Mouse (Mus musculus): Measurements from ENCODE around the gene Il20rb. TPM values are rescaled to one million over a fixed set of nuclear protein-coding genes. Genes with fewer than 3 reads are reported as not detected.

Gene Il20rb
- polyA plus RNA-seq, 1 experiment from 2014 or later = 0.37 TPM

DNA sequence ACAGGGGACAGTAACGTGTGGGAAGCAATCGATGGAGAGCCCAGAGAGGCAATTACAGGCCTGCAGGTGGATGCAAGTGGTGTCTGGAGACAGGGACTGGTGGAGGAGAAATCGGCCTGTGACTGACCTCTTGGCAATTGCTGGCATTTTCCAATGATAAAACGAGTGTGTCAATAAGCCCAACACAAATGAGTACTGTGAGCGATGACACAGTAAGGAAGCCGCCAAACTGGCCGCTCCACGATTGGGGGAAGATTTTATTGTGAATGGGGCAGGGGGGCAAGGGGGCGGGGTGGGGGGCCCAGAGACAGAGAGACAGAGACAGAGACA, 32.0 kb downstream of the Il20rb start:
- Histone ChIP-seq H3K36me3 (no peaks in the 10 kb centered on the region), H3K27ac (no peak overlapping the region), H3K9ac (peak overlapping the region; percentile 51), H3K4me2 (peak overlapping the region; percentile 76), H3K27me3 (no peaks in the 10 kb centered on the region), H3K4me1 (replicated peaks) (peaks cover 7% of the 10 kb centered on the region), H3K4me3 (replicated peaks) (peak overlapping the region; percentile 53), H3K9me3 (replicated peaks) (no peaks in the 10 kb centered on the region)
- peak; percentile 18; the same call in 1 of the 2 replicates for ATAC-seq (ENCODE audit: low read depth)
- DNase-seq = no peak
- 9% methylated on average over 9 of the region's 9 CpGs for WGBS (ENCODE audit: insufficient replicate concordance)

DNA sequence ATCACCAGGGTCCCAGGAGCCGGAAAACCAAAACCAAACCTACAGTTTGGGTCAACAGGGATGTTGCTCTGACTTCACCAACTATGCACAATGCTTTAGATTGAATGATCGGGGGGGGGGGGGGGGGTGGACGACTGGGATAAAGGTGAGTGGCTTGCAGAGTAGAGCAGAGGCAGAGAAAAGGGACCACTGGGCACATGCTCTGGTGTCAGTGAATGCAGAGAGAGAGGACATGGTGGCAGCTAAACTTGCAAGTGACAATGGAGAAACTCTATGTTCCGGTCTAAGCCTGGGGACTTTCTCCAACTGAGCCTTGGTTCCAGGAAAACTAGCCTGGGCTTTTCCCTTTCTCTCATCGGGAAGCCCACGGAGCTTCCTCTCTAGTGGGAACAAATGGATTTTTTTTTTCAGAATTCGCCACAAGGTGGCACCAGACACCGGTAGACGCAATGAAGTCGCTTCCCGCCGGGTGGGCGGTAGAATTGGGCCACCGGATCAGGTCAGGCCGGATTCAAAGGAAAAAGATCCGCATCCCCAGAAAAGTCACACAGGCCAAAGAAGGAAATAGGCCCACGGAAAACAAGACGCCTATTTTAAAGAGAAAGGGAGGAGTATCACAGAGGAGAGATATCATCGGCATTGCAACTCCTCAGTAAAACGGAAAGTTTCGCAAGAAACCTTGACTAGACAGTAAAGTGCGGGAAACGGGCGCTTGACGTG, 32.5 kb downstream of the Il20rb start:
- no peaks in the 10 kb centered on the region for H3K27me3 ChIP-seq
- ATAC-seq (ENCODE audit: low read depth) (0 out of 2 replicates have a peak, but pooled peaks have one; percentile 30), DNase-seq (peak; percentile 38)
- no peaks in the 10 kb centered on the region for H3K9me3 ChIP-seq (replicated peaks)
- H3K4me1 ChIP-seq (replicated peaks) = peaks cover 7% of the 10 kb centered on the region
- H3K4me3 ChIP-seq (replicated peaks) = peak overlapping the region; percentile 53
- peak overlapping the region; percentile 51 for H3K9ac ChIP-seq
- H3K36me3 ChIP-seq = no peaks in the 10 kb centered on the region
- H3K27ac ChIP-seq = no peak overlapping the region
- WGBS (ENCODE audit: insufficient replicate concordance) = 5% methylated on average over 24 of the region's 25 CpGs
- peak overlapping the region; percentile 76 for H3K4me2 ChIP-seq

DNA sequence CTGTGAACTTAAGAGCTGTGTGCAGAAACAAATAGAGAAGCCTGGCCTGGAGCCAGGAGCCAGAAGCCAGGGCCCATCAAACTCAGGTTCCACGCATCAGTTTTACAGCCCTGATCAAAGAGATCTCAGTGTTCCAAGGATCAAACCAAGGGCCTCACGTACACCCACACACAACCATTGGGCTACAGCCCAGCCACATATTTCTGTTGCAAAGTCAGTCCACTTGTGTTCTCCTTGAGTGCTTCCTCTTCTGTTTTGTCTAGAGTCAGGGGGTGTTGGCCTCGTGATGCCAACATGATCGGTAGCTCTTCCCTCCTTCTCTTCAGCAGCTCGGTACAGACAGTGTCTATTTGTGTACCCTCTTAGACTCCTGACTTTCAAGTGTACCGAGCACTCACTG, 34.2 kb downstream of the Il20rb start:
- WGBS (ENCODE audit: insufficient replicate concordance) = 49% methylated on average over 6 of the region's 6 CpGs
- H3K9ac ChIP-seq = no peak overlapping the region
- H3K4me2 ChIP-seq = no peak overlapping the region
- no peak for DNase-seq
- peaks cover 2% of the 10 kb centered on the region; the same call in 1 of the 2 replicates for H3K27me3 ChIP-seq
- H3K36me3 ChIP-seq = no peaks in the 10 kb centered on the region
- no peak overlapping the region for H3K4me3 ChIP-seq (replicated peaks)
- no peak overlapping the region for H3K27ac ChIP-seq
- H3K4me1 ChIP-seq (replicated peaks) = peaks cover 7% of the 10 kb centered on the region
- no peak for ATAC-seq (ENCODE audit: low read depth)
- H3K9me3 ChIP-seq (replicated peaks) = no peaks in the 10 kb centered on the region

DNA sequence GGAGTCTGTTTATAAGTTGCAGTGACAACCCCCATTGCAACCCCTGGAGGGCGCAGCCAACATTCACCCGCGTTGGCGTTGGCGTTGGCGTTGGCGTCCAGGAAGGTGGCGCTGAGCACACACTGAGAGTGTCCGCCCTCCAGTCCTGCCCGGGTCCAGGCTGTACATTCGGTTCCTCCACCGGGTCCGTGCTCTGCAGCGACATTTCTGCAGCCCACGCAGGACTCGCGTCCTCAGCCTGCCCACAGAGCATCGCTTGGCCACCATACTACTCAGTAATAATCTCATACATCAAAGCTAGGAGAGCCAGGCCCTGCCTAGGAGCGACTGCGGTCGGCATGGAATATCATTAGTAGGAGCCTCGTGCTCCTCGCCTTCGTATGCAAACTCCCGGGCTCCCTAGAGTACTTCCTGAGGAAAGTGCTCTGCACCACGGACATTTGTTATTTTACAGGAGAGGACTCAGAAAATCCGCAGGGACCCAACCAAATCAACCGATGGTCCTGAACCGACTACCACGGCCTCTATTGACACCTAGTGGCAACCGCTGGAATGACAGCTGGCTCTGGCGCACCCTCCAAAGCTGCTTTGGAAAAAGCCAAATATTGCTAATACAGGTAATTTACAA, 40.4 kb downstream of the Il20rb start:
- Histone ChIP-seq H3K4me1 (replicated peaks) (no peaks in the 10 kb centered on the region), H3K9me3 (replicated peaks) (no peaks in the 10 kb centered on the region), H3K36me3 (no peaks in the 10 kb centered on the region), H3K9ac (peak overlapping the region; percentile 48; the same call in 1 of the 2 replicates), H3K4me2 (peak overlapping the region; percentile 79), H3K27ac (no peak overlapping the region), H3K4me3 (replicated peaks) (peak overlapping the region; percentile 56), H3K27me3 (peaks cover 2% of the 10 kb centered on the region; the same call in 1 of the 2 replicates)
- WGBS (ENCODE audit: insufficient replicate concordance) = under 1% methylated on average over 32 of the region's 32 CpGs
- DNase-seq (peak; percentile 40), ATAC-seq (ENCODE audit: low read depth) (peak; percentile 80)

DNA sequence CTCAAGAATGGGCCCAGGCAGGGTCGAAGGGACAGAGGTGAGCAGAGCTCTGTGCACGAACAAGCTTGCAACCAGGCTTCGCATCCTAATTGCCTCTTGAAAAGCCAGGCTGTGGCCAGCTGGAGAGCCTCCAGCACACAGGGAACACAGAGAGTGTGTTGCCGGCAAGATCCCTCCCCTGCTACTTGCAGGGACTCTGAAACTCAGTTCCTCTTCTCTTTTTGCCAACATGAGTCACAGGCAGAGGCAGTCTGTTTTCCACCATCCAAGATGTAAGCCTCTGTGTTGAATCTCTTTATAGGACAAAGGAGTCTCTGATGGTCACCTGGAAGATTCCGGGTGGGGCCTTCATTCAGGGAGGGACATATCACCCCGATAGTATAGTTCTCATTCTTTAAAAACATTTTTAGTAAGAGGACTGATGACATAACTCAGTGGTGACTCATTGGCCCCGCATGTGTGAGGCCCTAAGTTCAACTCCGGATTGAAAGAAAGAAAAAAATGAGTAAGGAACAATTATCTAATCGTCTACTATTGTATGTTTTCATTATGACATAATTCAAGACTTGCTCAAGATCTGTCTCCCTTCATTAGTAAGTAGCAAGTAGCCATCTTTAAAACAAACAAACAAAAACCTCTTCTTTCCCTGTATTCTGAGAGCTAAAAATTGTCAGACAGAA, 46.3 kb downstream of the Il20rb start:
- Histone ChIP-seq H3K4me2 (no peak overlapping the region), H3K27ac (no peak overlapping the region), H3K9ac (no peak overlapping the region), H3K27me3 (no peaks in the 10 kb centered on the region), H3K9me3 (replicated peaks) (no peaks in the 10 kb centered on the region), H3K36me3 (no peaks in the 10 kb centered on the region), H3K4me1 (replicated peaks) (no peaks in the 10 kb centered on the region), H3K4me3 (replicated peaks) (no peak overlapping the region)
- no peak for DNase-seq
- ATAC-seq (ENCODE audit: low read depth) = no peak
- WGBS (ENCODE audit: insufficient replicate concordance) = 53% methylated on average over 9 of the region's 9 CpGs

DNA sequence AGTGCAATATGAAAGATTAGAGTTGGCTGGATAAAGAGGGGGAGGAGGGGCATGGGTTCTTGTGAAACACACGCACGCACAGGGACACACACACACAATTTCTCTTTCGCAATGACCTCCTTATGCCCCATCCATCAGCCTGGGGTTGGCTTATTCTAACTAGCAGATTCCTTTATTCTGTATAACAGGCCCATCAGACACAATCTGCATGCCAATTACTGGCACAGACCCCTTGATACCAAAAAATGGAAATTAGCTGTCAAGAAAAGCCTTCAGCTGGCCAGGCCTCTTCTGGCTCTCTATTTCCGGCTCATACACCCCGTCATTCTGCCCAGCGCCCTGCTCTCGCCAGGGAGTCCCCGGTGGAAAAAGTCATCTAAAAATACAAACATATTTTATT, 47.1 kb downstream of the Il20rb start:
- H3K9ac ChIP-seq = no peak overlapping the region
- 78% methylated on average over 8 of the region's 8 CpGs for WGBS (ENCODE audit: insufficient replicate concordance)
- no peaks in the 10 kb centered on the region for H3K9me3 ChIP-seq (replicated peaks)
- no peaks in the 10 kb centered on the region for H3K36me3 ChIP-seq
- DNase-seq (no peak), ATAC-seq (ENCODE audit: low read depth) (no peak)
- H3K27me3 ChIP-seq = no peaks in the 10 kb centered on the region
- H3K4me3 ChIP-seq (replicated peaks) = no peak overlapping the region
- H3K4me2 ChIP-seq = no peak overlapping the region
- H3K4me1 ChIP-seq (replicated peaks) = no peaks in the 10 kb centered on the region
- no peak overlapping the region for H3K27ac ChIP-seq

DNA sequence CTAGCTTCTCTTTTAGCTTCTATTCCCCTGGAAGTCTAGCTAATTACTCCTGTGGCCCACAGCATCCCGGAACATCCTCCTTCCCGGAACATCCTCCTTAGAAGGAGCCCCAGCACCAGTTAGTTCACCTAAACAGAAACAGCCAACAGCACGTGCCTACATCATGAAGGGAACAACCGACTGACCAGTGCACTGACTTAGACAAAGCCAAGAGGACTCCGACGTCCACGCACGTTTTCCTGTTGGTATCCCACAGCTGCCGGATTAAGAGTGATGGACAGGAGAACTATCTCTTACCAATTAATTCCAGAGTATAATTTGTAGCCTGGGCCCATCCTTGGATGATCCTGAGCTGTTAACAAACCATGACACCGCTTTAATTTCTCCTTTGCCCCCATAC, 47.6 kb downstream of the Il20rb start:
- Histone ChIP-seq H3K4me1 (replicated peaks) (no peaks in the 10 kb centered on the region), H3K36me3 (no peaks in the 10 kb centered on the region), H3K9me3 (replicated peaks) (no peaks in the 10 kb centered on the region), H3K4me3 (replicated peaks) (no peak overlapping the region), H3K27me3 (no peaks in the 10 kb centered on the region), H3K4me2 (no peak overlapping the region), H3K27ac (no peak overlapping the region), H3K9ac (no peak overlapping the region)
- ATAC-seq (ENCODE audit: low read depth) (no peak), DNase-seq (no peak)
- 77% methylated on average over 10 of the region's 10 CpGs for WGBS (ENCODE audit: insufficient replicate concordance)

DNA sequence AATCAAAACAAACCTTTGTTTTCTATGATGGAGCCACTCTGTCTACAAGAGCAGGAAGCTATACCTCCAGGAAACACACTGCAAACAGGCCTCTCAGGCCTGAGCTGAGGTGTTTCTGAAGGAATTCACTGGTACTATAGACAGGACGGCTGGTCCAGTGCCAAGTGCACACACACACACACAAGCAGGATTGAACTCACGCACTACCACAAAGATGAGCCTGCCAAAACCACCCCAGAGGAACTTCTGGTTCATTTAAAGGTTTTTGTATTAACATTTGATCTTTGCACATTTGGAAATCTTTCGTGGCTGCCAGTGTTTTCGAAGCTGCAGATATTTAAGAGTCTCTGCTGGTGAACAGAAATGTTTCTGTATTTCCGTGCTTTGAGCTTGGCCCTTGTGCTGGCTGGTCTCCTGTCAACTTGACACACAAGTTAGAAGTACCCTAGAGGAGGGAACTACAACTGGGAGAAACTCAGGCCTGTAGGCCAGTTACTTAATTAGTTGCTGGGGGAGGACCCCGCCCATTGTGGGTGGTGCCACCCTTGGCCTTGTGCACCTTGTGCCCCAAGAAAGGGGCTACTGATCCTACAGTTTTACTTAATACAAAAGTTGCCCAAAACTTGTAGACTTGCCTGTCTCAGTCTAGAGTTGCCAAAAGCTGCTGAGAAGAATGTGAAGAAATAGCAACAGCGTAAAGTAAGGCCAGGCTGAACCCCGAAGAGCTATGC, 49.6 kb downstream of the Il20rb start:
- 75% methylated on average over 8 of the region's 8 CpGs for WGBS (ENCODE audit: insufficient replicate concordance)

DNA sequence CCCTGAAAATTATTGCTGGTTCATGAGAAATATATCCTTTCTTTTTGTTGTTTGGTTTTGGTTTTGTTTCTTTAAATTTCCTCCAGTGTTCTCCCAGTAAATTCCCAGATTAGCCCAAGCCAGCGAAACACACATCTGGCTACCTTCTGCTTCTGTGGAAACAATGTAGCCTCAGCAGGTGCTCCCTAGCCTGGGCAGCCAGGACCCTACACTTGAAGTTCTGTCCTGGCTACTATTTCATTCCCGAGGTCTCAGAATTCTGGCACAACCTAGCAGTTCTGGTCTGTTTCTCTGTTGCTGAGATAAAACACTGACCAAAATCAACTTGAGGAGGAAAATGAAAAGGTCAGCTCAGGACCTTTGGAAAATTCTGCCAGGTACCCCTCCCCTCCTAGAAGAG, 55.2 kb downstream of the Il20rb start:
- no peaks in the 10 kb centered on the region for H3K4me1 ChIP-seq (replicated peaks)
- H3K4me3 ChIP-seq (replicated peaks) = no peak overlapping the region
- no peaks in the 10 kb centered on the region for H3K36me3 ChIP-seq
- 60% methylated on average over 2 of the region's 2 CpGs for WGBS (ENCODE audit: insufficient replicate concordance)
- H3K9ac ChIP-seq = no peak overlapping the region
- no peak overlapping the region for H3K27ac ChIP-seq
- DNase-seq (no peak), ATAC-seq (ENCODE audit: low read depth) (no peak)
- no peak overlapping the region for H3K4me2 ChIP-seq
- no peaks in the 10 kb centered on the region for H3K27me3 ChIP-seq
- no peaks in the 10 kb centered on the region for H3K9me3 ChIP-seq (replicated peaks)

More for the DNA sequence above, 49.6 kb downstream of the Il20rb start:
- Histone ChIP-seq H3K27ac (no peak overlapping the region), H3K4me2 (no peak overlapping the region), H3K36me3 (no peaks in the 10 kb centered on the region), H3K4me3 (replicated peaks) (no peak overlapping the region), H3K27me3 (no peaks in the 10 kb centered on the region), H3K9me3 (replicated peaks) (no peaks in the 10 kb centered on the region), H3K4me1 (replicated peaks) (no peaks in the 10 kb centered on the region), H3K9ac (no peak overlapping the region)
- no peak for ATAC-seq (ENCODE audit: low read depth)
- DNase-seq = no peak

DNA sequence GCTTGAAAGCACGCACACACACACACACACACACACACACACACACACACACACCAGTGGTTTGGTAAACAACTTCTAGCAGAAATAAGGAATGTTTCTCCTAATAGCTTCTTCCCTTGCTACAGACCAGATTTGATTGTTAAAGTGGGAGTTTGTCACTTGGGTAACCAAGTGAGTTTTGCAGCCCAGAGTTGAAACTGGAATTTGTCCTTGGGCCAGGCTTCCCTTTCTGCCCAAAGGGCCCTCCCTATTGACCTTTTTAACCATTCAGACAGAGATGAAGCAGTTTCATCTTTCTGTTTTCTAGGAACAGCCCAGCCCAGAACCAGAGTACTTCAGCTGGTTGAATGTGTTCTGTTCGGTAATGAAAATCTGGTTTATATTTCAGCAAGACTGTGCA, 55.7 kb downstream of the Il20rb start:
- ATAC-seq (ENCODE audit: low read depth) (no peak), DNase-seq (no peak)
- H3K9ac ChIP-seq = no peak overlapping the region
- WGBS (ENCODE audit: insufficient replicate concordance) = 63% methylated on average over 2 of the region's 2 CpGs
- H3K4me1 ChIP-seq (replicated peaks) = no peaks in the 10 kb centered on the region
- H3K27ac ChIP-seq = no peak overlapping the region
- H3K9me3 ChIP-seq (replicated peaks) = no peaks in the 10 kb centered on the region
- H3K4me3 ChIP-seq (replicated peaks) = no peak overlapping the region
- H3K4me2 ChIP-seq = no peak overlapping the region
- H3K36me3 ChIP-seq = no peaks in the 10 kb centered on the region
- no peaks in the 10 kb centered on the region for H3K27me3 ChIP-seq

DNA sequence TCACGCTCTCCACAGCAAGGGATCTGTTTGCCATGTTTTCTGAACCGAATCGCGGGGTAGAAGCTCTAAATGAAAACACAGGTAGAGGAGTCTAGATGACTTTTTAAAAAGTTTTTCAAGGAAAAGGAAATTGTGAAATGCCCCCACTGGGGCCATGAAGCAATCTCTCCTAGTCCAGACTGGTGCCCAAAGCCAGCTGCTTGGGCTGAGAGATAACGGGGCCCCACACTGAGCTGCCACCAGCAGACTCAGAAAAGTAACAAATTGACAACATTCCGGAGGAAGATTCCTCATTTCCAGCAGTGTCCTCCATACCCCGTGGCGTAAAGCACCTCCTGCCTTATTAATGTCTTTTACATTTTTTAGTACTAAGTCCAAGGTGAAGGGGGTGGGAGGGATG, 66.9 kb downstream of the Il20rb start:
- H3K4me3 ChIP-seq (replicated peaks) = no peak overlapping the region

More for the DNA sequence above, 66.9 kb downstream of the Il20rb start:
- no peaks in the 10 kb centered on the region for H3K4me1 ChIP-seq (replicated peaks)
- 51% methylated on average over 8 of the region's 8 CpGs for WGBS (ENCODE audit: insufficient replicate concordance)
- H3K36me3 ChIP-seq = no peaks in the 10 kb centered on the region
- no peak overlapping the region for H3K4me2 ChIP-seq
- no peaks in the 10 kb centered on the region for H3K27me3 ChIP-seq
- no peak for DNase-seq
- H3K27ac ChIP-seq = no peak overlapping the region
- H3K9ac ChIP-seq = no peak overlapping the region
- H3K9me3 ChIP-seq (replicated peaks) = no peaks in the 10 kb centered on the region
- ATAC-seq (ENCODE audit: low read depth) = no peak
